Mouse (Mus musculus) testis, adult 2 months (tissue): Measurements from ENCODE around the gene Cd164. TPM values are rescaled to one million over a fixed set of nuclear protein-coding genes. Genes with fewer than 3 reads are reported as not detected.
"Not testable (repeated sequence)": the region's sequence is repeated elsewhere in the genome, so short reads cannot be mapped to it uniquely, and the experiment has no call there.

Experiments used
- H3K27ac ChIP-seq: fragments of 200-500 bp; 2 replicates; pipeline ENCODE4 v1.5.1; 2012; ENCODE audit warnings: low read depth, low read length; ENCODE audit not compliant: control insufficient read depth, insufficient read depth
- H3K27me3 ChIP-seq: fragments of 200-500 bp; 2 replicates; pipeline ENCODE4 v1.6.1; 2012; ENCODE audit warnings: mild to moderate bottlenecking, low read length, moderate library complexity; ENCODE audit not compliant: control insufficient read depth, insufficient read depth
- H3K36me3 ChIP-seq: fragments of 200-500 bp; 2 replicates; pipeline ENCODE4 v1.6.1; 2012; ENCODE audit warnings: mild to moderate bottlenecking, low read length; ENCODE audit not compliant: control insufficient read depth, insufficient read depth
- H3K4me1 ChIP-seq: fragments of 200-500 bp; 2 replicates; pipeline ENCODE4 v1.6.1; 2012; ENCODE audit warnings: low read length; ENCODE audit not compliant: control insufficient read depth, insufficient read depth
- H3K4me3 ChIP-seq: fragments of 200-500 bp; 2 replicates; pipeline ENCODE4 v1.5.1; 2012; ENCODE audit warnings: low read depth, mild to moderate bottlenecking, low read length, moderate library complexity, mixed read lengths; ENCODE audit not compliant: control insufficient read depth
- CTCF ChIP-seq: fragments of 200-500 bp; IDR thresholded peaks from 2 replicates; pipeline ENCODE4 v1.5.1; 2012; ENCODE audit warnings: low read depth, mild to moderate bottlenecking, inconsistent platforms, low read length, moderate library complexity; ENCODE audit not compliant: control insufficient read depth, insufficient read depth, insufficient replicate concordance
- POLR2A ChIP-seq: fragments of 200-500 bp; IDR thresholded peaks from 2 replicates; pipeline ENCODE4 v1.6.1; 2012; ENCODE audit warnings: low read depth, mild to moderate bottlenecking, inconsistent platforms, low read length, moderate library complexity; ENCODE audit not compliant: control insufficient read depth
- polyA plus RNA-seq: library from polyadenylated mRNA; depleted of rRNA; stranded (reverse); fragments of >200 nt; gene quantifications from 2 replicates; pipeline ENCODE4 v1.2.3, GENCODE M21; 2012

The Cd164 gene
- polyA plus RNA-seq, 1 experiment = 279 TPM

- H3K36me3 ChIP-seq = no peaks in the 10 kb centered on the region
- H3K27ac ChIP-seq = no peak overlapping the region
- H3K4me1 ChIP-seq = no peaks in the 10 kb centered on the region
- no peaks in the 10 kb centered on the region for H3K27me3 ChIP-seq
- no peak for TF ChIP-seq CTCF
- no peak for TF ChIP-seq POLR2A
- no peak overlapping the region for H3K4me3 ChIP-seq
These were observed 14.2 kb upstream of the Cd164 start for GRCm38 (mm10) chr10:41504996-41505395.

- not testable (repeated sequence) for H3K4me3 ChIP-seq, H3K36me3 ChIP-seq, H3K27me3 ChIP-seq, H3K4me1 ChIP-seq, H3K27ac ChIP-seq
- peak; percentile 40; the same call in 1 of the 2 replicates for TF ChIP-seq CTCF
These were observed 13.8 kb upstream of the Cd164 start for GRCm38 (mm10) chr10:41505446-41505845.

DNA sequence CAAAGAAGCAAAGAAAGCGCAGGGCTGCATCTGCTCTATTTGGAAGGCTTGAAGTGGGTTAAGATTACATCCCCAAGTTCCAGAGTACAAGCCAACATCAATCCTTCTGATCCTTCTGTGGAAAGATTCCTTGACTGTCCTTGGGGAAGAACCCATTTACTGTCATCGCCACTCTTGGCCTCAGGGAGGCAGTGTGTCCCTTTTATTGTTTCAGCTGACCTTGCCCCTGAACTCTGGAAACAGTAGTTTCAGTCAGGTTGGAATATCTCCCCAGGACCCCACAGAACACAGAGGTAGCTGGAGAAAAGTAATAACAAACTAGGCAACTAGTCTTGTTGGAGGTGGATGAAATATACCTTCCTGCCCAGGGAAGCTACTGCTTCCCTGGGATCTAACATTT is 10.1 kb upstream of the Cd164 start:
- H3K36me3 ChIP-seq = no peaks in the 10 kb centered on the region
- TF ChIP-seq POLR2A (no peak), CTCF (no peak)
- H3K4me3 ChIP-seq = no peak overlapping the region
- H3K27ac ChIP-seq = no peak overlapping the region
- no peaks in the 10 kb centered on the region for H3K27me3 ChIP-seq
- H3K4me1 ChIP-seq = no peaks in the 10 kb centered on the region

DNA sequence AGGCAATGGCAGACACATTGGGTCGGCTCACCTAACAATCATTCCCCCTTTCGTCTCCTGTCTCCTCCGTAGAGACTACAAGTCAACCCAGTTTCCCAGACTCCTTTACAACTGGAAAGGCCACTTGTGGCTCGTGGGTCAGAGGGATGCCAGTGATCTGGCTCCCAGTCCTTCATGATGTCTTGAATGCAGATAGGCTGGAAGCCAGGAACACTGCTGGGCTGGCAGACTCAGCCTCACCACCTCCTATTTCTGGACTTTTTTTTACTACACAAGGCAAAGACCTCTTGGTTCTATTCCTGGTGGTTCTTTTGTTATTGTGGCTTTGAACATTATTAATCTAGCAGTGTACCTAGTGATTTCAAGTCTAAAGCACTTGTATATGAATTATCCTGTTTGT is 4.9 kb upstream of the Cd164 start:
- TF ChIP-seq CTCF = no peak
- TF ChIP-seq POLR2A = no peak
- Histone ChIP-seq H3K4me3 (no peak overlapping the region), H3K4me1 (no peaks in the 10 kb centered on the region), H3K36me3 (no peaks in the 10 kb centered on the region), H3K27ac (no peak overlapping the region), H3K27me3 (no peaks in the 10 kb centered on the region)

GRCm38 (mm10) chr10:41514921-41515320 is 4.3 kb upstream of the Cd164 start:
- no peak overlapping the region for H3K27ac ChIP-seq
- no peak overlapping the region for H3K4me3 ChIP-seq
- TF ChIP-seq CTCF (no peak), POLR2A (no peak)
- no peaks in the 10 kb centered on the region for H3K4me1 ChIP-seq
- no peaks in the 10 kb centered on the region for H3K36me3 ChIP-seq
- H3K27me3 ChIP-seq = no peaks in the 10 kb centered on the region

DNA sequence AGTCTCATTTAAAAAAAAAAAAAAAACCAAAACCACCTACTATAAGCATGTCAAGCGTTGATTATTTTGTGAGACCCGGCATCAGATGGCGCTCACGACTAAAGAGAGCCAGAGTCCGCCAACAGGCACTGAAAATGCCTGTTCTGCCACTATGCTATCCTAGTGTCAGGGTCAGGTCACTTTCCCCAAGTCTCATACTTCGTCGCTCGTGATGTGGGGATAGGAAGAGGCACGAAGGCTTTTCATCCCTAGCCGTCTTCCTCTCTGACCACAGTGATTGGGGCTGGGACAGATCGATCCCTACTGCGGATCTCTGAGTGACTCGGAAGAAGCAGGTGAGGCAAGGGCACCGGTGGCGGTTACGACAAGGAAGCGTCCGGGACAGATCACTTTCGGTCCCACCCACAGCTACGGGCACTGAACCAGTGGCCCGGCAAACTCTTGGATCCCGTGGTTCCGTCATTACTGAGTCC is 670 bp upstream of the Cd164 start:
- H3K4me3 ChIP-seq = peak overlapping the region; percentile 96
- no peaks in the 10 kb centered on the region; the same call in 1 of the 2 replicates for H3K36me3 ChIP-seq
- H3K27ac ChIP-seq = peak overlapping the region; percentile 81

DNA sequence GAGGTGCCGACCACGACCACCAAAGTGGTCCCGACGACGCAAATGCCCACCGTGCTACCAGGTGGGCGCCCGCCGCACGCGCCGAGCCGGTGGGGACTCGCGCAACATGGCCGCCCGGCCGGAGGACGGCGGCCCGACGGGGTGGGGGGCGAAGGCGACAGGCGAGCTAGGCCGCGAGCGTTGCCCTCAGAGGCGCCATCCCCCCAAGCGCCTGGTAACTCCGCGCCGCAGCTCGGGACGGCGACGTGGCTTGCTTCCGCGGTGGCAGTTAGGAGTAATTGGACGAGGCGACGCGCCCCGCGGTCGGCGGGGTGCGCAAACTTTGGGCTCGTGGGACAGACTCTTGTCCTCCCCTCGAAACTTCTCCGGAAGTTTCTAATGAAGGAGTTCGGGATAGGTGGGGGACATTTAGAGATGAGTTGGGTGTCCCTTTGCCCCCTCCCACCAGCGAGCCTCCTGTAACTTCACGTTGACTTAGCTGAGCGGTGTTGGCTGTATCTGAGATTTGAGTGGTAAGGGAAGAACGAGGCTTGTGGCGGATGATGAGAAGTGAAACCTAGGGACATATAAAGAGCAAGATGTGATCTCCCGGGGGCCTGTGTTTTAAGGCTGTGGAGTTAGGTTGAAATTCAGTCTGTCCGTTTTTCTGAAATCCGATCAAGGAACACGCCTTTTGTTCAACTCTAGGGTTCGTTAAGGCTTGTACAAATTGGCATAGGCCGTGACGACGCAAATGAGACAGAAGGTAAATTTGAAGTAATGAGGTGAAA is 611 bp downstream of the Cd164 start:
- no peak for TF ChIP-seq POLR2A
- TF ChIP-seq CTCF = no peak
- no peaks in the 10 kb centered on the region for H3K27me3 ChIP-seq
- H3K27ac ChIP-seq = peak overlapping the region; percentile 96
- peaks cover 2% of the 10 kb centered on the region; the same call in 1 of the 2 replicates for H3K4me1 ChIP-seq
- H3K4me3 ChIP-seq = peak overlapping the region; percentile 96
- no peaks in the 10 kb centered on the region; the same call in 1 of the 2 replicates for H3K36me3 ChIP-seq

More for the DNA sequence above, 670 bp upstream of the Cd164 start:
- peaks cover 2% of the 10 kb centered on the region; the same call in 1 of the 2 replicates for H3K4me1 ChIP-seq
- TF ChIP-seq POLR2A (no peak), CTCF (0 out of 2 replicates have a peak, but pooled peaks have one; percentile 9)
- H3K27me3 ChIP-seq = no peaks in the 10 kb centered on the region
